Comparison of ENCODE assay signal across 16 mouse cellular contexts in the genomic region with DNA sequence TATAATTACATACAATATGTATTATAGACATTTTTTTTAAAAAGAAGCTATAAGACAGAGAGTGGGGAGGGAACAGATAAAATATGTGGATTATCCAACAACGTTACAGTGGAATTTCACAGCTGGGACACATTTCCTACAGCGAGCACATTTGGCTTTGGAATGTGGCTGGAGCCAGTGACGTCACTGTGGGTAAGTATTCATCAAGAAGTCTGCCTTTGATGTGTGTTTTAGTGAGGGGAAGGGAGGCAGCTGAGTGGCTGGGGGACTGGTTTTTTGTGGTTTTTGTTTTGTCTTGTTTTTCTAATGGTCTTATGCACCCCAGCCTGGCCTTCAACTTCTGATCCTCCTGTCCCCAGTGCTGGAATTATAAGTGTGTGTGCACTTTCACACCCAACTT.
DNase-seq lines count a peak whose midpoint lies in the region; ATAC-seq lines count a peak whose summit lies in the region.
"Had no signal": no experiment of that assay in that cellular context is flagged by ENCODE, and none has a peak within 500 bp of the region (broad histone marks: within the 10 kb centered on the region; RNA-seq: fewer than 3 reads in every experiment).

No protein-coding gene starts in this region.

- H3K27me3 ChIP-seq in embryonic facial prominence, embryonic 14.5 days (replicated peaks; ENCODE audit: control insufficient read depth, insufficient read depth, low read length): no peaks in the 10 kb centered on the region
- no peaks in the 10 kb centered on the region for H3K27me3 ChIP-seq in midbrain, embryonic 15.5 days (replicated peaks)
- H3K27me3 ChIP-seq: CH12.LX; limb, embryonic 12.5 days; megakaryocyte, embryonic 14.5 days had no signal

- H3K36me3 ChIP-seq in embryonic facial prominence, embryonic 14.5 days (ENCODE audit: control insufficient read depth, insufficient read depth, low read length): no peaks in the 10 kb centered on the region
- H3K36me3 ChIP-seq in midbrain, embryonic 15.5 days (replicated peaks): no peaks in the 10 kb centered on the region
- H3K36me3 ChIP-seq: limb, embryonic 12.5 days had no signal

- peak; percentile 67 for DNase-seq in kidney, postnatal 10 days
- no peak for DNase-seq in kidney, postnatal 25 days
- peak; percentile 23 for DNase-seq in R1 (ENCODE audit: low read depth, low spot score)
- peak; percentile 87 for DNase-seq in embryonic facial prominence, embryonic 14.5 days (ENCODE audit: low spot score)
- peak; percentile 49 for DNase-seq in lung, postnatal 36 days
- no peak for DNase-seq in cerebellum, postnatal 14 days
- DNase-seq: adrenal gland, postnatal 10 days; cerebellum, postnatal 36 days; heart, postnatal 10 days; layer of hippocampus, postnatal 36 days; right cerebral cortex, postnatal 4 days; thymus, postnatal 14 days had no signal

- H3K9ac ChIP-seq in embryonic facial prominence, embryonic 14.5 days (ENCODE audit: low read depth, low read length): no peak overlapping the region
- no peak overlapping the region for H3K9ac ChIP-seq in midbrain, embryonic 15.5 days
- H3K9ac ChIP-seq: limb, embryonic 12.5 days had no signal

- no peak; the same call in 1 of the 2 replicates for ATAC-seq in embryonic facial prominence, embryonic 14.5 days (ENCODE audit: low read depth)
- no peak for ATAC-seq in midbrain, embryonic 15.5 days (replicated peaks)

- H3K27ac ChIP-seq in embryonic facial prominence, embryonic 14.5 days (replicated peaks; ENCODE audit: low read depth, low read length): no peak overlapping the region
- no peak overlapping the region for H3K27ac ChIP-seq in midbrain, embryonic 15.5 days
- H3K27ac ChIP-seq: limb, embryonic 12.5 days had no signal

- no peak overlapping the region for H3K4me3 ChIP-seq in embryonic facial prominence, embryonic 14.5 days (ENCODE audit: low read depth, low read length)
- no peak overlapping the region for H3K4me3 ChIP-seq in midbrain, embryonic 15.5 days
- H3K4me3 ChIP-seq: limb, embryonic 12.5 days; megakaryocyte, embryonic 14.5 days had no signal

- WGBS in embryonic facial prominence, embryonic 14.5 days: 6% methylated on average over 3 of the region's 3 CpGs
- WGBS in midbrain, embryonic 15.5 days: 54% methylated on average over 3 of the region's 3 CpGs

- no peak overlapping the region for H3K4me2 ChIP-seq in embryonic facial prominence, embryonic 14.5 days (ENCODE audit: low read depth, low read length)
- no peak overlapping the region for H3K4me2 ChIP-seq in midbrain, embryonic 15.5 days
- H3K4me2 ChIP-seq: limb, embryonic 12.5 days had no signal

- no peaks in the 10 kb centered on the region for H3K9me3 ChIP-seq in embryonic facial prominence, embryonic 14.5 days (ENCODE audit: control insufficient read depth, low read length)
- no peaks in the 10 kb centered on the region for H3K9me3 ChIP-seq in midbrain, embryonic 15.5 days
- H3K9me3 ChIP-seq: limb, embryonic 12.5 days; megakaryocyte, embryonic 14.5 days had no signal

- no peaks in the 10 kb centered on the region for H3K4me1 ChIP-seq in embryonic facial prominence, embryonic 14.5 days (ENCODE audit: control insufficient read depth, insufficient read depth, low read length)
- no peaks in the 10 kb centered on the region for H3K4me1 ChIP-seq in midbrain, embryonic 15.5 days
- H3K4me1 ChIP-seq: megakaryocyte, embryonic 14.5 days had no signal

Comparison
In these comparisons a context has a peak if more than half of its experiments do, and no peak if none do; other contexts are left out.
1. DNase-seq: peak in kidney, postnatal 10 days (single experiment), R1 (single experiment), embryonic facial prominence, embryonic 14.5 days (single experiment) and lung, postnatal 36 days (single experiment); none in kidney, postnatal 25 days (0 of 2) and cerebellum, postnatal 14 days (0 of 2).